Mouse (Mus musculus) retina, postnatal 1 day (tissue): Measurements from ENCODE around the gene Serpina9.
"Not testable (repeated sequence)": the region's sequence is repeated elsewhere in the genome, so short reads cannot be mapped to it uniquely, and the experiment has no call there.

ENCODE experiments used
- DNase-seq: peaks from one replicate; pipeline ENCODE4 v3.0.0-alpha.2; 2012

Gene Serpina9

GRCm38 (mm10) chr12:103988754-103989513, 24.6 kb downstream of the Serpina9 start:
- no peak for DNase-seq

- DNase-seq: no peak
Measured at GRCm38 (mm10) chr12:103985868-103986267, 27.7 kb downstream of the Serpina9 start.

GRCm38 (mm10) chr12:103984935-103985334, 28.6 kb downstream of the Serpina9 start:
- peak; percentile 54 for DNase-seq

- DNase-seq: no peak
Measured at GRCm38 (mm10) chr12:103981646-103982360, 31.8 kb downstream of the Serpina9 start.

GRCm38 (mm10) chr12:103978294-103978693, 35.3 kb downstream of the Serpina9 start:
- no peak for DNase-seq

- peak; percentile 53 for DNase-seq
Measured at GRCm38 (mm10) chr12:103977846-103978245, 35.7 kb downstream of the Serpina9 start.

- DNase-seq: no peak
Measured at GRCm38 (mm10) chr12:103977060-103977459, 36.5 kb downstream of the Serpina9 start.

- DNase-seq: no peak
Measured at GRCm38 (mm10) chr12:103971080-103971479, 42.5 kb downstream of the Serpina9 start.

GRCm38 (mm10) chr12:103969577-103970116, 43.9 kb downstream of the Serpina9 start:
- no peak for DNase-seq

GRCm38 (mm10) chr12:103966761-103967160, 46.8 kb downstream of the Serpina9 start:
- no peak for DNase-seq

- DNase-seq: no peak
Measured at GRCm38 (mm10) chr12:103963288-103963687, 50.3 kb downstream of the Serpina9 start.

GRCm38 (mm10) chr12:103962860-103963259, 50.7 kb downstream of the Serpina9 start:
- no peak for DNase-seq

- DNase-seq: no peak
Measured at GRCm38 (mm10) chr12:103962337-103962736, 51.2 kb downstream of the Serpina9 start.

- no peak for DNase-seq
Measured at GRCm38 (mm10) chr12:103961716-103962115, 51.8 kb downstream of the Serpina9 start.

GRCm38 (mm10) chr12:103958798-103959197, 54.8 kb downstream of the Serpina9 start, which contains the start of gene Serpina1e:
TSS of gene Serpina1e (minus strand) at chr12:103958975.
- no peak for DNase-seq

- not testable (repeated sequence) for DNase-seq
Measured at GRCm38 (mm10) chr12:103956555-103956954, 57.0 kb downstream of the Serpina9 start.

- DNase-seq: not testable (repeated sequence)
Measured at GRCm38 (mm10) chr12:103952972-103953371, 60.6 kb downstream of the Serpina9 start.

GRCm38 (mm10) chr12:103946243-103946642, 67.3 kb downstream of the Serpina9 start:
- no peak for DNase-seq
